Mouse (Mus musculus) liver (tissue): Measurements from ENCODE around the gene Dab1.
A peak's percentile ranks its signal among the peaks of the same experiment; 100 is the strongest.

Source experiments
- DNase-seq: peaks from one replicate; pipeline ENCODE4 v3.0.0-alpha.2; 2020; ENCODE audit warnings: mixed read lengths

Gene Dab1

DNA sequence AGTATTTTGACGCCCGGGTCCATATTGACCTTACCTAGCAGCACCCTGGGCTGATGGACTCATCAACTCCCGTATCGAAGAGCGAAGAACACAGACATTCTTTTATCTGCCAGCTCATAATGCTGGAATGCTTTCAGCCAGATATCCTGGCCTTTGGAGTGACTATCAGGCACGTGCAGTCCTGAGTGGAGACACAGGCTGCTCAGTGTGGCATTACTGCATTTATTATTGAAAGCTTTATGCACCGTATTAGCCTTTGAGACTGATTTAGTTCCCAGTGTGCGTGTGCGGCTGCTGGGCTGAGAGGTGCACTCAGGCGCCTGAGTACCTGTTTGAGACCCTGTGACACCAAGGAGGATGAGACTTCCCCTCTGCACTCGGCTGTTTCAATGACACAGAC lies 1075.0 kb downstream of the Dab1 start:
- DNase-seq: no peak

GRCm38 (mm10) chr4:104696522-104696921 lies 1077.4 kb downstream of the Dab1 start:
- no peak for DNase-seq

DNA sequence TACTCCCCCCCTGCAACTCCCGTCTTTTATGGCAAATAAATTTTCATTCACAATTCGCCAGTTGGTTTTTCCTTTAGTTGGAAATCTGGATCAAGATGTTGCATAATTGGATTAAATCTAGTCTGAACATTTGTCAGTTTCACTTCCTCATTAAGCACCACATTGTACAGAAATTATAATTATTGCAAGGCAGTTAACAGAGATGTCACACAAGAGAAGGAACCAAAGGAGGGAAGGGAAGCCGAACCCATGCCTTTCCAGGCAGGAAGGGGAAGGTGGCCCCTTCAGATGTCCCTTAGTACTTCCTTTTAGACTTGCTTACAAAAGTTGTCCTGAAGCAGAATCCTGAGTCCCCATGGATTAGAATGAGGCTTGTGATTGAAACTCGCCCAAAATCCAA lies 1078.5 kb downstream of the Dab1 start:
- no peak for DNase-seq

- no peak for DNase-seq
Observed at GRCm38 (mm10) chr4:104705664-104706645, 1086.8 kb downstream of the Dab1 start.

DNA sequence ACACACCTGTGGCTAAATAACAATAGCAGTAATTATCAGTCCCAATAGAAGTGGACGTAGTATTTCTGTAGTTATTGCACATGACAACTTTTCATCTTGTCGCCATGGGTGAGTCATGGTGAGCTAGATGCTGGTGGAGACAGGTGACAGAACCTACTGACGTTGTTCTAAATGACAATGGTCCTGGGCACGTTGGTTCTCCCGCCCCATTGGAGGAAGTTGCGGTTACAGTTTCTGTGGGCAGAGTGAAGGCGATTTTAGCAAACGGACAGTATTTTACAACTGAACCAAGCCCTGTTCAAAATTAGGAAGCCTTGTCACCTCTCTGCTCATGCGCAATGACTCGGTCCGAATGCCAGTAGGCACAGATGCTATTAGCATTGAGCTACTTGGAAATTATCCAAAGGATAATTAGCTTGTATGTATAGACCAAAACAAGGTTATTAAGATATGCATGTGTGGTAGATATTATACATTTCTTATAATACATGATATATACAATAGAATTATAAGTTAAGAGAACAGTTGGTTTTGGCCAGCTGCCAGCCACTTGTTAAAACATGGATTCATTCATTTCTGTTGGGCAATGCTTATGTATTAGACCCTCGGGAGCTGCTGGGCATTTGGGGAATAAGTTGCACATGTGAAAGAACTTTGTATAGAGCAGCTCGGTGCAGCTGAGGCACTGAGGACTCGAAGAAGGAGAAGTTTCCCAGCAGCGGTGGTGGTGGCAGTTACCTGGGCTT lies 1093.4 kb downstream of the Dab1 start:
- no peak for DNase-seq

GRCm38 (mm10) chr4:104714925-104715519 lies 1095.9 kb downstream of the Dab1 start:
- no peak for DNase-seq

- no peak for DNase-seq
Observed at GRCm38 (mm10) chr4:104715857-104716256, 1096.7 kb downstream of the Dab1 start.

DNA sequence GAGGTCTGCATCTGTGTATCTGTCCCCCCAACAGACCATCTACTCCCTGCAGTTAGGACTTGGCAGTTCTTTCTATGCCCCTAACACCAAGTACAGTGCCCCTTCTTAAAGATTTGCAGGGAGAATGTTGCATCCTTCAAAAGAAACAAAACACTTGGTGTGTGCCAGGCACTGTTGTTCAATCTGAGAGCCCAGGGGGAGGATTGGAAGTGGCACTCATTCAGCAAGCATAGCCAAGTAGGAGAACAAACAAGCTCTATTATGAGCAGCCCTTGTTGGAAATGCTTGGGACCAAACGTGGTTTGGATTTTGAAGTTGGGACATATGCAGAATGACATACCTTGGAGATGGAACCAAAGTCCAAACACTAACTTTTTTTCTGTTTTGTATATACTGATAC lies 1097.3 kb downstream of the Dab1 start:
- DNase-seq: no peak

GRCm38 (mm10) chr4:104718973-104719795 lies 1100.0 kb downstream of the Dab1 start:
- no peak for DNase-seq

GRCm38 (mm10) chr4:104723527-104724045 lies 1104.4 kb downstream of the Dab1 start:
- DNase-seq: no peak

GRCm38 (mm10) chr4:104724258-104724657 lies 1105.1 kb downstream of the Dab1 start:
- no peak for DNase-seq

- DNase-seq: no peak
Observed at GRCm38 (mm10) chr4:104725673-104726072, 1106.5 kb downstream of the Dab1 start.

DNA sequence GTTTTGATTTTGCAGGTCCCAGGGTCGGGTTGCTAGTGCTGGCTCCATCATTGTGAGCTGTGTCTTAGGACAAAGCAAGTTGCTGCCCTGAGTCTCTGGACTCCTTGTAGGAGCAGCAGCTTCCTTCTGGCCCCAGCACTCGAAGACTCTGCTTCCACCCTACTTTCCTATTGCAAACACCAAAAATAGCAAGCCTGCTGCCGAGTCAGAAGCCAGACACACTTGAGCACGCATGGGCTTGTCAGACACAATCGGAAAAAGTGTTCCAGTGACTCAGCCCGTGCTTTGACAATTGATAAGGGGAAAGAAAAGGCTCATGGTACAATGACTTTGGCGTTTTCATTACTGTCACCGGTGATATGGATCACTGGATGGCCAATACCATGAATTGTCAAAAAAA lies 1110.0 kb downstream of the Dab1 start:
- DNase-seq: no peak

GRCm38 (mm10) chr4:104746500-104746899 lies 1127.3 kb downstream of the Dab1 start:
- DNase-seq: no peak

GRCm38 (mm10) chr4:104754090-104754489 lies 1134.9 kb downstream of the Dab1 start:
- no peak for DNase-seq

DNA sequence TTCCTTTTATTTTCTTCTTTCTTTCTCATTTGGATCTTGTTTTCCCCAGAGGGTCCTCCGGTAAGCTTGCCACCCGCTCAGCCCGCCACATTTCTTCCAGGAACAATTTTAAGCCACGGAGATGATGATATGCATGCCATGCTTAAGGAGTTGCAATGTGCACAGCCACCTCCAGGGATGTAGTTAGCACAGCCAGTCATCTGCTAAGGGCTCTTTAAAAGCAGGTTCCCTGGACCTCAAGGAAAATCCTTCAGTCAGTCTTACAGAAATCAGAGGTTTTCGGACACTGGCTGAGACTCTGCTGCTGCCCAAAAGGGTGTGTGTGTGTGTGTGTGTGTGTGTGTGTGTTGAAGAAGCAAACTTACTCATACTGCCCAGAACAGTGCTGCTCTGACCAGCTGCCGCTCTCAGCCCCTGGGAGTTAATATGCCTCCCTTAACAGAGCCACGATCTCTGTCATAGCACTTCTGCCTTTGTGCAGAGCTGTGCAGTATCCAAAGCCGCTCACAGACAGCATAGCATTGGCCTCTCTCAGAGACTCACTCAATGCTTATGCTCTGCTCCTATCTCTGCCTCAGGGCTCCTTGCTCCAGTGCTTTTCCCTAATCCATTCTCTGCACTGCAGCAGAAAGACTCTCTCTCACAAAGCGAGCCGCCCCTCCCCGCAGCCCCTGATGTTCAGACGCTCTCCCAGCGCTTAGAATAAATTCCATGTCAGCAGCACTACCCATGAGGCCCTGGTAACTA lies 1141.9 kb downstream of the Dab1 start:
- DNase-seq: no peak

- DNase-seq: peak; percentile 15
Observed at GRCm38 (mm10) chr4:104766065-104766464, 1146.9 kb downstream of the Dab1 start, which contains the start of gene C8b. Gene C8b, plus strand, starts transcription at chr4:104766317.

DNA sequence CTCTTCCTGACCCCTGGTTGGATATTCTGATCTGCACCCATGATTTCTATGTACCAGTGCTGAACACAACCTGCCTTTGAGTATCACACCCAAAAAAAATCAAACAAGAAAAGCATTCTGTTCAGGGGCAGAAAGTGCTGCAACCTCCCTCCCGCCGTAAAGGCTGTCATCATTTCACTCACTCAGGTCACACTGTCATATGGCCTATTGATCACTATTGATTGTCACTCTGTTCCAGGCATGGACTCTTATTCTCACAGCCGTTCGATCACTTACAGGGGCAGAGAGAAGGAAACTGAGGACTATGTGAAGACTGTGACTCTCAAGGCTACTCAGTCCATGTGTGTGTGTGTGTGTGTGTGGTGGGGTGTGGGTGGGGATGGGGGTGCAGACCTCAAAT lies 1149.0 kb downstream of the Dab1 start:
- DNase-seq: no peak

DNA sequence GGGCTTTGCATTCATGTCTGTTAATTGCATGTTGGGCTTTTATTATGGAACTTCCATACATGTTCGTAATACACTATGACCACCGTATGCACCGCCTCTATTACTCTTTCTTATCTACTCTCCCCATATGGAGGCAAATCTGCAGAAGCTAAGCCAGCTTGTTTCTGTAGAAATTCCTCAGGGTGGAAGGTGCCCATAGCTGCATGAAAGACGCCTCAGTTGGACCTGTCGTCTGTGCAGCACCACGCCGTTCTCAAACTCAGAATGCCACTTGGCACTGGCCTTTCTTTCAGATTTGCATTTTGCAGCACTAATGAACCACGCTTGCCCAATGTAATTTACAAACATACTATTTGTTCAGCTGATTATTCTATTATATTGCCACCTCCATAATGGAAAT lies 1150.4 kb downstream of the Dab1 start:
- DNase-seq: no peak

DNA sequence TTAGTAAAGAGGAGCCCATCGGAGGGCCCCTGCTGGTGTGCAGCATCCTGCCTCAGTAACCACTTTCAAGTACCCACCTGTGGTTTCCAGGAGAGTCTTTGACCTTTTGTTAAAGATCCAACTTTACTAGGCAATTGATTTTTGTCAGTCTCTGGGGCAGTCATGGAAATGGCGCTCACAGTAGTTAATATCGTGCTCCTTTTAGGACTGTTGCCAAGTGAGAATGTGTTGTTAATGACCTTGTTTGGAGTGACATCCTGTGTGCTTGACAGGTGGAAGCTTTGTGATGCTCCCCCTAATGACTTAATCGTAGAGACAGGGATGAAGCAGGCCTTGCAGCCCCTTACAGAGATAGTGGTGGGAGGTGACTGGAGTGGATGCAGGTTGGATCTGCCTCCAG lies 1151.2 kb downstream of the Dab1 start:
- no peak for DNase-seq

GRCm38 (mm10) chr4:104775601-104776000 lies 1156.4 kb downstream of the Dab1 start:
- no peak for DNase-seq
